Mouse (Mus musculus) heart, embryonic 12.5 days (tissue): ENCODE results near the gene Pla2g4b. TPM values are rescaled to one million over a fixed set of nuclear protein-coding genes. Genes with fewer than 3 reads are reported as not detected.

ENCODE experiments used
- ATAC-seq: fragments of 200-750 bp; cut with Nextera tagmentation; 2 replicates; pipeline ENCODE4 v1.8.0; 2017; ENCODE audit warnings: moderate TSS enrichment, moderate library complexity; ENCODE audit not compliant: insufficient number of reproducible peaks, low FRiP score
- H3K27ac ChIP-seq: fragments of 300-500 bp; sonication (generic); 2 replicates; pipeline ENCODE4 v1.5.1; 2016; ENCODE audit warnings: mild to moderate bottlenecking, moderate library complexity; ENCODE audit not compliant: poor library complexity, severe bottlenecking
- H3K27me3 ChIP-seq: fragments of 300-500 bp; sonication (generic); replicated peaks from 2 replicates; pipeline ENCODE4 v1.6.1; 2016; ENCODE audit warnings: mild to moderate bottlenecking, moderate library complexity
- H3K36me3 ChIP-seq: fragments of 300-500 bp; sonication (generic); 2 replicates; pipeline ENCODE4 v1.6.1; 2016; ENCODE audit warnings: mild to moderate bottlenecking, moderate library complexity
- H3K4me1 ChIP-seq: fragments of 300-500 bp; sonication (generic); replicated peaks from 2 replicates; pipeline ENCODE4 v1.6.1; 2016; ENCODE audit warnings: mild to moderate bottlenecking
- H3K4me2 ChIP-seq: fragments of 300-500 bp; sonication (generic); 2 replicates; pipeline ENCODE4 v1.6.1; 2016; ENCODE audit warnings: mild to moderate bottlenecking, moderate library complexity
- H3K4me3 ChIP-seq: fragments of 300-500 bp; sonication (generic); 2 replicates; pipeline ENCODE4 v1.5.1; 2016; ENCODE audit warnings: mild to moderate bottlenecking
- H3K9ac ChIP-seq: fragments of 300-500 bp; sonication (generic); 2 replicates; pipeline ENCODE4 v1.6.1; 2016; ENCODE audit warnings: mild to moderate bottlenecking, moderate library complexity
- H3K9me3 ChIP-seq: fragments of 300-500 bp; sonication (generic); replicated peaks from 2 replicates; pipeline ENCODE4 v1.6.1; 2016; ENCODE audit warnings: mild to moderate bottlenecking, moderate library complexity
- WGBS: fragments of 180-500 bp; shearing (Covaris S2); methylation state at CpG from one replicate; pipeline ENCODE4 v1.1.7; 2016; 5-methylcytosine and 5-hydroxymethylcytosine counted together
- polyA plus RNA-seq: library from polyadenylated mRNA; unstranded; fragments of >200 nt; fragmentation: Nextera tagmentation; extraction: Ambion mirVana; gene quantifications from 2 replicates; pipeline ENCODE4 v1.2.1, GENCODE M21; 2016

Gene Pla2g4b
- polyA plus RNA-seq, 1 experiment from 2014 or later = 2.5 TPM

DNA sequence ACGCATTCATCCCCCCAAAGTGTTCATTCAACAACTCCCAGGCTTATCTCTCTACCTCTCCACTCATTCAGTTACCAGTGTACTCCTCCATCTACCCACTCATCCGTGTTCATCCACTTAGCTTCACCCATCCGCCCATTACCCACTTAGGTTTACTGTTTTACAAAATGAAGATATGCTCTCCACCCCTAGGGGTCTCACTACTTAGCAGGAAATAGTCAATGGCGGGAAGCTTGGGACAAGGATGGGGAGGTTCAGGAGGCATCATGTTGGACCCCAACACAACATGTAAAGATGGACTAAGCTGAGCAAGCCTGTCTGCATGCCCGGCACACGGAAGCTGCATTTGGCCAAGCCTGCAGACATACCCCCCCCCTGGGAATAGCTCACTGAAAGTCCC lies 31.4 kb downstream of the Pla2g4b start:
- Histone ChIP-seq H3K36me3 (no peaks in the 10 kb centered on the region), H3K4me1 (no peaks in the 10 kb centered on the region), H3K27me3 (peaks cover 11% of the 10 kb centered on the region), H3K4me2 (no peak overlapping the region), H3K9ac (no peak overlapping the region), H3K4me3 (no peak overlapping the region), H3K27ac (no peak overlapping the region), H3K9me3 (no peaks in the 10 kb centered on the region)
- 72% methylated on average over 6 of the region's 6 CpGs for WGBS
- ATAC-seq = no peak

- H3K27ac ChIP-seq = no peak overlapping the region
- no peak overlapping the region for H3K9ac ChIP-seq
- no peak overlapping the region for H3K4me2 ChIP-seq
- ATAC-seq = no peak
- peaks cover 17% of the 10 kb centered on the region for H3K27me3 ChIP-seq
- 85% methylated on average over 10 of the region's 10 CpGs for WGBS
- H3K36me3 ChIP-seq = no peaks in the 10 kb centered on the region
- H3K4me1 ChIP-seq = no peaks in the 10 kb centered on the region
- no peak overlapping the region for H3K4me3 ChIP-seq
- no peaks in the 10 kb centered on the region for H3K9me3 ChIP-seq
Observed at GRCm38 (mm10) chr2:120065243-120065642, 32.0 kb downstream of the Pla2g4b start.

- Histone ChIP-seq H3K36me3 (no peaks in the 10 kb centered on the region), H3K27ac (no peak overlapping the region), H3K9me3 (no peaks in the 10 kb centered on the region), H3K27me3 (peaks cover 19% of the 10 kb centered on the region), H3K4me1 (no peaks in the 10 kb centered on the region), H3K4me2 (no peak overlapping the region), H3K4me3 (no peak overlapping the region), H3K9ac (no peak overlapping the region)
- no peak for ATAC-seq
- 84% methylated on average over 3 of the region's 3 CpGs for WGBS
Observed at GRCm38 (mm10) chr2:120066224-120066623, 33.0 kb downstream of the Pla2g4b start.

- no peak for ATAC-seq
- H3K4me1 ChIP-seq = no peaks in the 10 kb centered on the region
- no peak overlapping the region for H3K4me2 ChIP-seq
- no peaks in the 10 kb centered on the region for H3K36me3 ChIP-seq
- H3K9ac ChIP-seq = no peak overlapping the region
- no peaks in the 10 kb centered on the region for H3K9me3 ChIP-seq
- peaks cover 19% of the 10 kb centered on the region for H3K27me3 ChIP-seq
- H3K27ac ChIP-seq = no peak overlapping the region
- no peak overlapping the region for H3K4me3 ChIP-seq
- WGBS = 41% methylated on average over 16 of the region's 16 CpGs
Observed at GRCm38 (mm10) chr2:120068555-120069465, 35.6 kb downstream of the Pla2g4b start.

- 68% methylated on average over 8 of the region's 8 CpGs for WGBS
- Histone ChIP-seq H3K9me3 (no peaks in the 10 kb centered on the region), H3K9ac (no peak overlapping the region), H3K4me3 (no peak overlapping the region), H3K4me1 (no peaks in the 10 kb centered on the region), H3K27ac (no peak overlapping the region), H3K36me3 (no peaks in the 10 kb centered on the region), H3K4me2 (no peak overlapping the region), H3K27me3 (peaks cover 19% of the 10 kb centered on the region)
- no peak for ATAC-seq
Observed at GRCm38 (mm10) chr2:120069466-120069990, 36.3 kb downstream of the Pla2g4b start.

GRCm38 (mm10) chr2:120074096-120074495 lies 40.9 kb downstream of the Pla2g4b start:
- ATAC-seq = no peak
- Histone ChIP-seq H3K4me3 (no peak overlapping the region), H3K4me1 (peaks cover 8% of the 10 kb centered on the region), H3K27ac (no peak overlapping the region), H3K9ac (no peak overlapping the region), H3K4me2 (no peak overlapping the region), H3K27me3 (peaks cover 48% of the 10 kb centered on the region), H3K36me3 (no peaks in the 10 kb centered on the region), H3K9me3 (no peaks in the 10 kb centered on the region)
- 78% methylated on average over 4 of the region's 4 CpGs for WGBS

- Histone ChIP-seq H3K36me3 (no peaks in the 10 kb centered on the region), H3K27ac (no peak overlapping the region), H3K27me3 (peaks cover 46% of the 10 kb centered on the region), H3K4me3 (peak overlapping the region; percentile 40), H3K4me2 (peak overlapping the region; percentile 71), H3K9me3 (no peaks in the 10 kb centered on the region), H3K9ac (0 out of 2 replicates have a peak overlapping the region, but pooled peaks have one; percentile 22), H3K4me1 (peaks cover 8% of the 10 kb centered on the region)
- WGBS = 3% methylated on average over 36 of the region's 36 CpGs
- no peak for ATAC-seq
Observed at GRCm38 (mm10) chr2:120076076-120076705, 43.0 kb downstream of the Pla2g4b start.

GRCm38 (mm10) chr2:120082416-120082815 lies 49.2 kb downstream of the Pla2g4b start:
- Histone ChIP-seq H3K36me3 (no peaks in the 10 kb centered on the region), H3K27me3 (peaks cover 23% of the 10 kb centered on the region), H3K9me3 (no peaks in the 10 kb centered on the region), H3K4me1 (peaks cover 11% of the 10 kb centered on the region), H3K4me3 (no peak overlapping the region), H3K27ac (no peak overlapping the region), H3K4me2 (no peak overlapping the region), H3K9ac (no peak overlapping the region)
- 73% methylated on average over 2 of the region's 2 CpGs for WGBS
- ATAC-seq = no peak

DNA sequence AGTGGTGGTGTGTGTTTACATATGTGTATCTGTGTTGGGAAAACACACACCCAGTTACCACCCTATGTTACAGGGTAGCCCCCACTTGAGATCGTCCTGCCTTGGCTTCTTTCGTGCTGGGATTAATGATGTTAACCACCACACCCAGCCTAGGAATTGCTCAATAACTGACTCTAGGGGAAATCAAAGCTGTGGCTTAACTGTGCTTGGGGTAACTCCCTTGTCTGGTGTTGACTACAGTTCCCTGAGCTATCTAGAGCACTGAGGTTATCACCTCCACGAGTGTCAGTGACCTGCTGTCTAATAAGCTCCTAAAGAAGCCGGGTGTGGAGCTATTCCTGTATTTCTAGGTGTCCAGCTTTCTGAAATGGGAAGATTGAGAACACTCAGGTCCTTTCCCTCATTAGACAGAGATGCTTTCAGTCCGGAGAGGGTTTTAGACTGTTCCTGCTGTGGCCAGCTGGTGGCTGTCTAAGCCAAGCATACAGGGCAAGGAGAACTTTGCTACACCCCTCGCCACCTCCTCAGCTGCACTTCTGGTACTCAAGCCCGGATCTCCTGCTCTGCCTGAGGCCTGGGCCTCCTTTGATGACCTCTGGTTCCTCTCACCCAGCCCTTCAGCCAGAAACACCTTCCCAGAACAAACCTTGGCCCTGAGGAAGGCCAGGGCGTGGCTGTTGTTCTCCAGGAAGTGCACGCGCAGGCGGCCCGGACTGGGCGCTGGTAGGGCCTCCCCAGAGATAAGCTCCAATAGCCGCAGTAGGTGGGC lies 51.6 kb downstream of the Pla2g4b start:
- Histone ChIP-seq H3K27ac (no peak overlapping the region), H3K36me3 (peaks cover 18% of the 10 kb centered on the region), H3K4me1 (peaks cover 11% of the 10 kb centered on the region), H3K4me2 (0 out of 2 replicates have a peak overlapping the region, but pooled peaks have one; percentile 17), H3K9ac (peak overlapping the region; percentile 0; the same call in 1 of the 2 replicates), H3K9me3 (no peaks in the 10 kb centered on the region), H3K27me3 (peaks cover 8% of the 10 kb centered on the region), H3K4me3 (no peak overlapping the region)
- ATAC-seq = peak; percentile 44; the same call in 1 of the 2 replicates
- WGBS = 45% methylated on average over 14 of the region's 14 CpGs

- Histone ChIP-seq H3K27ac (no peak overlapping the region), H3K27me3 (no peaks in the 10 kb centered on the region), H3K4me1 (peaks cover 13% of the 10 kb centered on the region), H3K4me2 (no peak overlapping the region), H3K4me3 (no peak overlapping the region), H3K36me3 (peaks cover 30% of the 10 kb centered on the region), H3K9me3 (no peaks in the 10 kb centered on the region), H3K9ac (no peak overlapping the region)
- WGBS = 89% methylated on average over 3 of the region's 3 CpGs
- no peak for ATAC-seq
Observed at GRCm38 (mm10) chr2:120086038-120086437, 52.8 kb downstream of the Pla2g4b start.
